Mouse (Mus musculus) ES-E14 (cell line): ENCODE measurements around the gene Soat2.

Experiments used
- CHD2 ChIP-seq: IDR thresholded peaks from 2 replicates; pipeline ENCODE4 v1.6.1; 2014; ENCODE audit warnings: mild to moderate bottlenecking, low read depth, low read length, inconsistent platforms
- HCFC1 ChIP-seq: IDR thresholded peaks from 2 replicates; pipeline ENCODE4 v1.6.1; 2012; ENCODE audit warnings: low read length, inconsistent platforms, borderline replicate concordance; ENCODE audit not compliant: insufficient read depth
- ZC3H11A ChIP-seq: IDR thresholded peaks from 2 replicates; pipeline ENCODE4 v1.6.1; 2012; ENCODE audit warnings: low read depth, mild to moderate bottlenecking, inconsistent platforms, low read length, borderline replicate concordance

DNA sequence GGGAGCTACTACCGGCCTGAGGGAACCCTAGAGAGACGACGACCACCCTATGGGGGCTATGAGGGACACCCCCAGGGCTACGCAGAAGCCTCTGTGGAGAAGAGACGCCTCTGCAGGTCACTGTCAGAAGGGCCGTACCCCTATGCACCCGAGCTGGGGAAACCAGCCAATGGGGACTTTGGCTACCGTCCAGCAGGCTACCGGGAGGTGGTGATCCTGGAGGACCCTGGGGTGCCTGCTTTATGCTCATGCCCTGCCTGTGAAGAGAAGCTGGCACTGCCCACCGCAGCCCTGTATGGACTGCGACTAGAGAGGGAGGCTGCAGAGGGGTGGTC is 38.9 kb upstream of the Soat2 start:
- no peak for TF ChIP-seq ZC3H11A
- no peak for TF ChIP-seq CHD2
- TF ChIP-seq HCFC1, result no peak
